Mouse (Mus musculus) heart, embryonic 14.5 days (tissue): ENCODE results near the gene Rdh1. TPM values are rescaled to one million over a fixed set of nuclear protein-coding genes. Genes with fewer than 3 reads are reported as not detected.

Source experiments
- ATAC-seq: fragments of 200-750 bp; cut with Nextera tagmentation; 2 replicates; pipeline ENCODE4 v1.8.0; 2017; ENCODE audit warnings: low read depth, moderate TSS enrichment; ENCODE audit not compliant: insufficient number of reproducible peaks, insufficient read depth, low FRiP score
- H3K27ac ChIP-seq, 2 experiments: fragments of 200-500 bp in 1 of 2; fragments of 300-500 bp in 1 of 2; sonication (generic) in 1 of 2; replicated peaks in 1 of 2; 2 replicates each; pipeline ENCODE4 v1.5.1; 2012 to 2014; ENCODE audit warnings: low read depth in 2 of 2, low read length in 2 of 2, control low read depth in 1 of 2, mild to moderate bottlenecking in 1 of 2, mixed read lengths in 1 of 2; ENCODE audit not compliant: control insufficient read depth in 1 of 2, insufficient read depth in 1 of 2
- H3K27me3 ChIP-seq: fragments of 300-500 bp; sonication (generic); 2 replicates; pipeline ENCODE4 v1.6.1; 2014; ENCODE audit warnings: mild to moderate bottlenecking, low read length, control low read depth; ENCODE audit not compliant: control insufficient read depth, insufficient read depth
- H3K36me3 ChIP-seq: fragments of 300-500 bp; sonication (generic); 2 replicates; pipeline ENCODE4 v1.6.1; 2014; ENCODE audit warnings: mild to moderate bottlenecking, control low read depth, low read length, mixed read lengths; ENCODE audit not compliant: control insufficient read depth, insufficient read depth
- H3K4me1 ChIP-seq, 2 experiments: fragments of 200-500 bp in 1 of 2; fragments of 300-500 bp in 1 of 2; sonication (generic) in 1 of 2; 2 replicates each; pipeline ENCODE4 v1.6.1; 2012 to 2014; ENCODE audit warnings: low read length in 2 of 2, control low read depth in 1 of 2, mixed read lengths in 1 of 2; ENCODE audit not compliant: control insufficient read depth in 2 of 2, insufficient read depth in 2 of 2
- H3K4me2 ChIP-seq: fragments of 300-500 bp; sonication (generic); 2 replicates; pipeline ENCODE4 v1.6.1; 2014; ENCODE audit warnings: mild to moderate bottlenecking, low read length
- H3K4me3 ChIP-seq, 2 experiments: fragments of 200-500 bp in 1 of 2; fragments of 300-500 bp in 1 of 2; sonication (generic) in 1 of 2; 2 replicates each; pipeline ENCODE4 v1.5.1; 2012 to 2014; ENCODE audit warnings: low read length in 2 of 2, mild to moderate bottlenecking in 2 of 2, control low read depth in 1 of 2, low read depth in 1 of 2, moderate library complexity in 1 of 2; ENCODE audit not compliant: control insufficient read depth in 1 of 2, insufficient read depth in 1 of 2
- H3K9ac ChIP-seq: fragments of 300-500 bp; sonication (generic); 2 replicates; pipeline ENCODE4 v1.6.1; 2014; ENCODE audit warnings: mild to moderate bottlenecking, low read length
- H3K9me3 ChIP-seq: fragments of 300-500 bp; sonication (generic); 2 replicates; pipeline ENCODE4 v1.6.1; 2016; ENCODE audit warnings: low read length, control low read depth; ENCODE audit not compliant: control insufficient read depth
- WGBS: fragments of 180-500 bp; shearing (Covaris S2); extraction: QIAGEN DNeasy Blood & Tissue Kit; methylation state at CpG from one replicate; pipeline ENCODE4 v1.1.7; 2014; 5-methylcytosine and 5-hydroxymethylcytosine counted together
- polyA plus RNA-seq: library from polyadenylated mRNA; unstranded; fragments of >200 nt; fragmentation: Nextera tagmentation; extraction: Ambion mirVana; gene quantifications from 2 replicates; pipeline ENCODE4 v1.2.1, GENCODE M21; 2014

Rdh1 gene
- polyA plus RNA-seq, 1 experiment from 2014 or later, result not detected

DNA sequence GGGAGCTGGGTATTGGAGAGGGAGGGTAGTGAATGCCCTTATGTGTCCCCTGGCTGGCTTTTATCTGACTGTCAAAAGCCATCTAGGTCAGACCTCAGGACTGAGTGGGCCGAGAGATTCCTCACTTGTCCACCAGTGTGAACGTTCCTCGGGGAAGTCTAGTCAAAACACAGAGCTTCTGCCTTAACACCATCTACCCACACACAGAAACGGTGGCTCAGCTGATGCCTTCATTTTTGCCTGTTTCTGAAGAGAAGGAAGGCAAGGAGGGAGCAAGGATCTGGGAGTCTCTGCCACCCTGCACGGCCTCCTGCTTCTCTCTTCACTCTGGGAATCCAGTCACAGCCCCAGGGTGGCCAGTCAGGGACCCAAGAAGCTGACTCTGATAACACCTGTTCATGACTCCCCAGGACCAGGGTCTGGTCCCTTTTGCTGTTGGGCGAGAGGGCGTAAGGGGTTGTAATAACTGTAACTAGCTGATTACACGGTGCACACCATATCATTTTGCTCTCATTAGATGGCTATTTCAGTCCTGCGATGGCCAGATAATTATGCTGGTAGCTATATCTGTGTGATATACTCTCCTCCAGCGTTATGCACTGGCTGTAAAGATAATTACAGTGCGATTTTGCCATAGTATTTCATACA lies 29.1 kb upstream of the Rdh1 start:
- WGBS, result 61% methylated on average over 11 of the region's 11 CpGs
- no peak overlapping the region for H3K9ac ChIP-seq
- peaks cover 8% of the 10 kb centered on the region; the same call in 1 of the 2 replicates for H3K27me3 ChIP-seq
- H3K4me1 ChIP-seq, result peaks cover 0 to 3% of the 10 kb centered on the region in 2 experiments; a peak in 1 of 4 replicates
- H3K36me3 ChIP-seq, result no peaks in the 10 kb centered on the region
- no peak overlapping the region for H3K4me3 ChIP-seq
- no peak overlapping the region for H3K4me2 ChIP-seq
- no peak overlapping the region for H3K27ac ChIP-seq
- H3K9me3 ChIP-seq, result no peaks in the 10 kb centered on the region
- no peak for ATAC-seq

DNA sequence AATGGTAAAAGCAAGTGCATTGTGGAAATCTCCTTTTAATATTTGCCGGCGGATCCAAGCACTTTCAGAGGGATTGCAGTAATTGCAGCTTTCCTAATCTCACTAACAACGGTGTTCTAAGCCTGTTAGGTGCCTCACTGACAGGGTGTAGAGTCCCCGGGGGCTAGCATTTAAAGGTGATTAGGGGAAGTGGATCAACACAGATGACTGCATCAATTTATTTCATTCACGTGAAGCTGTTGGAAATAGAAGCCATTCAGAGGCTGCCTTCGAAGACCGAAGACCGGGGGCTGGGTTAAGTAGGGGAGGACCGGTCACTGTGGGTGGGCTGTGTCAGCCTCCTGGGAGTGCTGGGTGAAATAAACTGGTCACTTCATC lies 28.6 kb upstream of the Rdh1 start:
- no peak overlapping the region for H3K9ac ChIP-seq
- no peaks in the 10 kb centered on the region for H3K9me3 ChIP-seq
- H3K36me3 ChIP-seq, result no peaks in the 10 kb centered on the region
- H3K27me3 ChIP-seq, result peaks cover 8% of the 10 kb centered on the region; the same call in 1 of the 2 replicates
- no peak for ATAC-seq
- 60% methylated on average over 9 of the region's 9 CpGs for WGBS
- peaks cover 0 to 3% of the 10 kb centered on the region in 2 experiments; a peak in 1 of 4 replicates for H3K4me1 ChIP-seq
- no peak overlapping the region for H3K4me2 ChIP-seq
- H3K27ac ChIP-seq, result no peak overlapping the region
- no peak overlapping the region for H3K4me3 ChIP-seq

GRCm38 (mm10) chr10:127731397-127731796 lies 28.1 kb upstream of the Rdh1 start:
- 38% methylated on average over 5 of the region's 5 CpGs for WGBS
- Histone ChIP-seq H3K4me2 (no peak overlapping the region), H3K9ac (no peak overlapping the region), H3K9me3 (no peaks in the 10 kb centered on the region), H3K36me3 (no peaks in the 10 kb centered on the region), H3K27ac (no peak overlapping the region), H3K4me3 (no peak overlapping the region), H3K4me1 (peaks cover 0 to 3% of the 10 kb centered on the region in 2 experiments; a peak in 1 of 4 replicates), H3K27me3 (peaks cover 8% of the 10 kb centered on the region; the same call in 1 of the 2 replicates)
- no peak for ATAC-seq

DNA sequence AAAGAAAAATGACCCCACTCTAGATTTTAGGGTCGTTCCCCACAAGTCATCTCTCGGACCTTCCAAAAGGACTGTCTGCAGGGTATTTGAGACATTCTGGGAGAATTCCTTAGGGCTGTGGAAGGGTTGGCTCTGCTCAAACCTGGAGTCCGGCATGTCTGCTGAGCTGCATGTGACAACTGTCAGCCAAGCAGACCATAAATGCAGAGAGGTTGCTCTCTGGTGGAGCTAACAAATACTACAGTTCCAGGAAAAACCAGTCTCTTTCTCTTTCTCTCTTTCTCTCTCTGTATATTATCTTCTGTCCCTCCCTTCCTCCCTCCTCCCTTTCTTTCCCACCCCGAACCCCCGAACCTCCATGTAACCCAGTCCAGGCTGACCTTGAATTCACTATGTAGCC lies 25.1 kb upstream of the Rdh1 start:
- Histone ChIP-seq H3K27me3 (no peaks in the 10 kb centered on the region), H3K27ac (no peak overlapping the region), H3K9ac (no peak overlapping the region), H3K4me3 (no peak overlapping the region), H3K4me1 (peaks cover 2 to 6% of the 10 kb centered on the region in 2 experiments; a peak in 1 of 4 replicates), H3K9me3 (no peaks in the 10 kb centered on the region), H3K4me2 (no peak overlapping the region), H3K36me3 (no peaks in the 10 kb centered on the region)
- 28% methylated on average over 5 of the region's 5 CpGs for WGBS
- ATAC-seq, result no peak

DNA sequence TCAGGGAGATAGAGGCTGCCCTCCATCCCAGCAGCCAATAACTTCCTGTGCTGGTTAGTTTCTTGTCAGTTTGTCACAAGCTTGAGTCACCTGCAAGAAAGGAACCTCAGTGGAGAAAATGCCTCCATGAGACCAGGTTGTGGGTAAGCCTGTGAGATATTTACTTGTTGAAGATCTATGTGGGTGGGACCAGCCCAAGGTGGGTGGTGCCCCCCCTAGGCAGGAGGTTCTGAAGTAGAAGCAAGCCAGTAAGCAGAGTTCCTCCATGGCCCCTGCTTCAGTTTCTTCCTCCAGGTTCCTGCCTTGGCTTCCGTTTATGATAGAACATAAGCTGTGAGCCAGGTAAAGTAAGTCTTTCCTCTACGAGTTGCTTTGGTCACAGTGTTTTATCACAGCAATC lies 23.3 kb upstream of the Rdh1 start:
- no peak for ATAC-seq
- no peak overlapping the region for H3K9ac ChIP-seq
- H3K36me3 ChIP-seq, result peaks cover 1% of the 10 kb centered on the region; the same call in 1 of the 2 replicates
- H3K4me2 ChIP-seq, result no peak overlapping the region
- H3K4me3 ChIP-seq, result no peak overlapping the region
- WGBS, result 76% methylated on average over 2 of the region's 2 CpGs
- H3K9me3 ChIP-seq, result no peaks in the 10 kb centered on the region
- H3K27ac ChIP-seq, result no peak overlapping the region
- H3K4me1 ChIP-seq, result peaks cover 6 to 11% of the 10 kb centered on the region in 2 experiments; a peak in 3 of 4 replicates
- no peaks in the 10 kb centered on the region for H3K27me3 ChIP-seq

DNA sequence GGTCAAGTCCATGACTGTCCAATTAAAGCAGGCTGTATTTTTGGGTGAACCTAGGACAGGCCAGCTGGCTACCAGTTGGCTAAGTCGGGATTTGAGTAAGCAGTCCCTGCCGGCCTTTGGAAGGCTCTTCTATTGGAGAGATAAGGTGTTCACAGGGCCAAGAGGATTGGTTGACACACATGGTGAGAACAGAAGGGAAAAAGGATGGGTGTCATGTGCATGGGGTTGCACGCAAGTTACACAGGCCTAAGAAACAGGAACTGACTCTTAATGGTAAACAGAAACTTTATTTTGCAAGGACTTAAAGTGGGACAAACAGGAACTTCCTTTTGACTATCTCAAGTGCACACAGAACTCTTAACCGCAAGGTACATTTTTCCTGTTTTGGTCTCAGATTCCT lies 22.6 kb upstream of the Rdh1 start:
- H3K36me3 ChIP-seq, result peaks cover 8% of the 10 kb centered on the region
- H3K27ac ChIP-seq, result no peak overlapping the region
- H3K4me1 ChIP-seq, result peaks cover 6 to 11% of the 10 kb centered on the region in 2 experiments; a peak in 3 of 4 replicates
- no peak overlapping the region for H3K4me3 ChIP-seq
- H3K9ac ChIP-seq, result no peak overlapping the region
- ATAC-seq, result no peak
- no peaks in the 10 kb centered on the region for H3K9me3 ChIP-seq
- no peak overlapping the region for H3K4me2 ChIP-seq
- WGBS, result 41% methylated on average over 4 of the region's 4 CpGs
- no peaks in the 10 kb centered on the region for H3K27me3 ChIP-seq

GRCm38 (mm10) chr10:127737552-127737951 lies 22.0 kb upstream of the Rdh1 start:
- WGBS, result 30% methylated on average over 2 of the region's 2 CpGs
- no peak for ATAC-seq
- H3K9ac ChIP-seq, result no peak overlapping the region

More at GRCm38 (mm10) chr10:127737552-127737951, 22.0 kb upstream of the Rdh1 start:
- no peak overlapping the region for H3K27ac ChIP-seq
- no peak overlapping the region for H3K4me3 ChIP-seq
- peaks cover 6 to 11% of the 10 kb centered on the region in 2 experiments; a peak in 3 of 4 replicates for H3K4me1 ChIP-seq
- H3K27me3 ChIP-seq, result no peaks in the 10 kb centered on the region
- H3K36me3 ChIP-seq, result peaks cover 14% of the 10 kb centered on the region
- no peaks in the 10 kb centered on the region for H3K9me3 ChIP-seq
- no peak overlapping the region for H3K4me2 ChIP-seq
